Mouse (Mus musculus) liver, adult 2 months (tissue): ENCODE measurements at regions not wholly inside any gene's neighbourhood (a gene's known extent, or its start where the extent isn't known, plus 50 kb on each side); places are given as distances from the start of the nearest gene placed in this dataset.

Experiments
- DNase-seq: peaks from one replicate; pipeline ENCODE4 v3.0.0-alpha.2; 2011; ENCODE audit warnings: low read depth, low spot score; ENCODE audit errors: extremely low read depth
- H3K27ac ChIP-seq: fragments of 200-500 bp; replicated peaks from 2 replicates; pipeline ENCODE4 v1.5.1; 2012; ENCODE audit warnings: low read depth, mild to moderate bottlenecking, control low read depth, inconsistent platforms, low read length; ENCODE audit not compliant: insufficient read depth
- H3K27me3 ChIP-seq: fragments of 200-500 bp; 2 replicates; pipeline ENCODE4 v1.6.1; 2012; ENCODE audit warnings: mild to moderate bottlenecking, moderate library complexity, low read length, inconsistent platforms; ENCODE audit not compliant: control insufficient read depth, insufficient read depth
- H3K36me3 ChIP-seq: fragments of 200-500 bp; 2 replicates; pipeline ENCODE4 v1.6.1; 2012; ENCODE audit warnings: low read length, inconsistent platforms; ENCODE audit not compliant: control insufficient read depth, insufficient read depth
- H3K4me1 ChIP-seq: fragments of 200-500 bp; 2 replicates; pipeline ENCODE4 v1.6.1; 2011; ENCODE audit warnings: low read length; ENCODE audit not compliant: control insufficient read depth, insufficient read depth
- H3K4me3 ChIP-seq: fragments of 200-500 bp; 2 replicates; pipeline ENCODE4 v1.5.1; 2011; ENCODE audit warnings: low read depth, mild to moderate bottlenecking, control low read depth, low read length, moderate library complexity; ENCODE audit not compliant: insufficient read depth
- H3K79me2 ChIP-seq: fragments of 200-500 bp; 2 replicates; pipeline ENCODE4 v1.6.1; 2012; ENCODE audit warnings: inconsistent platforms, mild to moderate bottlenecking, low read length, moderate library complexity; ENCODE audit not compliant: control insufficient read depth, insufficient read depth
- H3K9ac ChIP-seq: fragments of 200-500 bp; 2 replicates; pipeline ENCODE4 v1.6.1; 2012; ENCODE audit warnings: low read depth, mild to moderate bottlenecking, control low read depth, inconsistent platforms, low read length
- CTCF ChIP-seq: fragments of 200-500 bp; IDR thresholded peaks from 2 replicates; pipeline ENCODE4 v1.5.1; 2011; ENCODE audit warnings: low read depth, low read length, control low read depth
- POLR2A ChIP-seq: fragments of 200-500 bp; IDR thresholded peaks from 2 replicates; pipeline ENCODE4 v1.6.1; 2011; ENCODE audit warnings: low read length, control low read depth; ENCODE audit not compliant: insufficient read depth; ENCODE audit errors: extremely low read depth
- WGBS: fragments of 180-500 bp; shearing (Covaris S2); methylation state at CpG from one replicate; pipeline ENCODE4 v1.1.7; 2018; 5-methylcytosine and 5-hydroxymethylcytosine counted together

GRCm38 (mm10) chr19:32892469-32892868, 135.2 kb downstream of the Pten start:
- no peak for DNase-seq
- H3K4me1 ChIP-seq, result no peaks in the 10 kb centered on the region
- 81% methylated on average over 5 of the region's 5 CpGs for WGBS
- H3K9ac ChIP-seq, result no peak overlapping the region
- H3K36me3 ChIP-seq, result no peaks in the 10 kb centered on the region
- no peaks in the 10 kb centered on the region for H3K79me2 ChIP-seq
- no peak overlapping the region for H3K27ac ChIP-seq
- TF ChIP-seq POLR2A, result no peak
- no peak for TF ChIP-seq CTCF
- no peak overlapping the region for H3K4me3 ChIP-seq
- no peaks in the 10 kb centered on the region for H3K27me3 ChIP-seq

- peaks cover 10% of the 10 kb centered on the region for H3K4me1 ChIP-seq
- TF ChIP-seq CTCF (no peak), POLR2A (no peak)
- H3K27me3 ChIP-seq, result no peaks in the 10 kb centered on the region
- no peak overlapping the region for H3K9ac ChIP-seq
- H3K79me2 ChIP-seq, result no peaks in the 10 kb centered on the region
- DNase-seq, result peak; percentile 85
- WGBS, result 40% methylated on average over 7 of the region's 7 CpGs
- no peaks in the 10 kb centered on the region for H3K36me3 ChIP-seq
- H3K4me3 ChIP-seq, result no peak overlapping the region
- H3K27ac ChIP-seq, result no peak overlapping the region
Observed at GRCm38 (mm10) chr19:32903454-32904108, 146.3 kb downstream of the Pten start.

GRCm38 (mm10) chr19:32904517-32904916, 147.2 kb downstream of the Pten start:
- Histone ChIP-seq H3K27ac (no peak overlapping the region), H3K4me3 (no peak overlapping the region), H3K36me3 (no peaks in the 10 kb centered on the region), H3K4me1 (peaks cover 10% of the 10 kb centered on the region), H3K27me3 (no peaks in the 10 kb centered on the region), H3K79me2 (no peaks in the 10 kb centered on the region), H3K9ac (no peak overlapping the region)
- WGBS, result 93% methylated on average over 7 of the region's 7 CpGs
- TF ChIP-seq CTCF (no peak), POLR2A (no peak)
- DNase-seq, result no peak

- Histone ChIP-seq H3K4me3 (no peak overlapping the region), H3K4me1 (peaks cover 10% of the 10 kb centered on the region), H3K27ac (peak overlapping the region; percentile 17; the same call in 1 of the 2 replicates), H3K79me2 (no peaks in the 10 kb centered on the region), H3K27me3 (no peaks in the 10 kb centered on the region), H3K36me3 (no peaks in the 10 kb centered on the region), H3K9ac (no peak overlapping the region)
- 13% methylated on average over 8 of the region's 8 CpGs for WGBS
- peak; percentile 72 for DNase-seq
- no peak for TF ChIP-seq POLR2A
- TF ChIP-seq CTCF, result no peak
Observed at GRCm38 (mm10) chr19:32905901-32906431, 148.7 kb downstream of the Pten start.

GRCm38 (mm10) chr19:32906820-32907219, 149.5 kb downstream of the Pten start:
- Histone ChIP-seq H3K9ac (no peak overlapping the region), H3K4me3 (no peak overlapping the region), H3K27me3 (no peaks in the 10 kb centered on the region), H3K27ac (peak overlapping the region; percentile 28), H3K36me3 (no peaks in the 10 kb centered on the region), H3K79me2 (no peaks in the 10 kb centered on the region), H3K4me1 (peaks cover 10% of the 10 kb centered on the region)
- 78% methylated on average over 5 of the region's 5 CpGs for WGBS
- DNase-seq, result peak; percentile 37
- TF ChIP-seq CTCF, result no peak
- TF ChIP-seq POLR2A, result no peak

GRCm38 (mm10) chr19:32910050-32910462, 152.8 kb downstream of the Pten start:
- TF ChIP-seq CTCF, result no peak
- no peak for TF ChIP-seq POLR2A
- no peak for DNase-seq
- Histone ChIP-seq H3K9ac (no peak overlapping the region), H3K27me3 (no peaks in the 10 kb centered on the region), H3K4me1 (peaks cover 8% of the 10 kb centered on the region), H3K36me3 (no peaks in the 10 kb centered on the region), H3K79me2 (no peaks in the 10 kb centered on the region), H3K4me3 (no peak overlapping the region), H3K27ac (no peak overlapping the region)
- WGBS, result 90% methylated on average over 4 of the region's 4 CpGs
